Mouse (Mus musculus): Measurements from ENCODE around the gene Wdfy2.

Wdfy2 gene

DNA sequence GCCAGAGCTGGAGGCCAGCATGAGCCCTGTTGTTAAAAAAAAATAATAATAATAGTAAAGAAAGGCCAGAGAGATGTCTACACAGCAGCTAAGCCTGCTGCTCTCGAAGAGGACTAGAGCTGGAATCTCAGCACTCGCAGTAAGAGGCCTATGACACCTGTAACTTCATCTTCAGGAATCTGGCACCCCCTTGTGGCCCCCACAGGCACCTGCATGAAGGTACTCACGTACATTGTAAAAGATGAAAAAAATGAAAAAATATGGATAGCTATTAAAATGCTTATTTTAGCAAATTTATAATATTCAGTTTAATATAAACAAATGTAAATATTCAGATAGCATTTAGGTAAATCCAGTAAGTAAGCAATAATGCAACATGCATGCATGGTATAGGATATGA is 102.0 kb downstream of the Wdfy2 start:
- no peak for DNase-seq

DNA sequence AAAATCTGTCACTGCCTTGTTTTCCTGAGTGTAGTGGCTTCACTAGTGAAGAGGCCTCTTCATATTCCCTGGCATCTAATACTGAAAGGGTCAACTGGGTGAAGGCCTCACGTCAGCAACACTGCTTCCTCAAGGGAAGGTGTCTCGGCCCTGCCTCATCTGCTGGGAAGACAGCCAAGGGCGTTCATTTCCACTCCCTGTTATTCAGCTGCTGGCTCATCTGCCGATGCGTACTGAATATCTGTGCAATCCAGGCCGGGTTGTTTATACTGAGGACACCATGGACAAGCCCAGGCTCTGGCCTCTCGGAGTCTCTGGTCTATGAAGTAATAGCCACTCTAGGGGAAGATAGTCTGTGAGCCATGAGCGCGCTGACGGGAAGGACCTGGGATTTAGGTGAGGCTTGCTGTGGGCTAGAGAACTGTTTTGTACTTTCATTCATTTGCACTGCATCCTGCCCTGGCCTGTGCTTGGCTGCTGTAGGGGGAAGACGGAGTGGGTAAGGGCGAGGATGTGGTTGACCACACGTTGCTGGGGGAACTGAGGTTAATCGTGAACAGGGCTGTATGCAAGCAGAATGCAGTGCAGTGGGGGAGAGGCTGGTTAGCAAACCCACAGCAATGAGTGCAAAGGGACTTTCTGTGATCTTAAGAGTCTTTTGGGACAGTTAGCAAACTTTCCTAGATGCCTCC is 103.1 kb downstream of the Wdfy2 start:
- DNase-seq, result peak; percentile 67

DNA sequence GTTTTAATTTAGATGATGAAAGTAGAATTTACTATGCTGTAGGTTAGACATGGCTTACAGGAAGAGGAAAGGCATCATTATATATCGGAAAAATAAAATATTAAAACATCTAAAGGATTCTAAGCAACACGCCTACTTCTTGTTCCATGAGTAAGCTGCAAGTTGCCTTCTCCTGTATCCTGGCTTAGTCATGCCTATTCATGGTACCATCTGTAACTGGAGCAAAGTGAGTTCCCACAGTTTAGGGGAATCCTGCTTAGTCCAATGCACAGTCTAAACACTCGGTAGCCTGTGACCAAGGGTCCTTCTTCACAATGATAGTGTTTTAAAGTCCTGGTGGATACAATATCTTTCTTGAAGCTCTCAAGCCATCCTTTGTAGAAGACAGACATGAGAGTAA is 109.3 kb downstream of the Wdfy2 start:
- DNase-seq, result no peak

DNA sequence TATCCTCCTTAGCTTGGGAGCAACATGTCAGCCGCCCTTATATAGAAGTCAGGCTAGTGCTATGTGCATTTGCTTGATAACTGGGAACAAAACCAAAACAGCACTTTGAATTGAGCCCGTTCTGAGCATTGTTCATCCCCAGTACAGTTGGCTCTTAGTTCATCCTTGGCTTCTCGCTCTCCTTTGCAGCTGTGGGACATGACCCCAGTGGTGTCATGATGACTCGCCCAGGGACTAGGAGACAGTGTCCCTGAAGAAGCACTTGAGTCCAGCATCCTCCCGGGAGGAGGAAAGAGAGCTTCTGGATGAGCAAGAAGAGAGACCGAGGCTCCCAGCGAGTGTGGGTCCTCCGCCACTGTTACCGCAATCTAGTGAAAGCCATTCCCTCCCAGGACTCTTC is 118.6 kb downstream of the Wdfy2 start:
- DNase-seq, result no peak

DNA sequence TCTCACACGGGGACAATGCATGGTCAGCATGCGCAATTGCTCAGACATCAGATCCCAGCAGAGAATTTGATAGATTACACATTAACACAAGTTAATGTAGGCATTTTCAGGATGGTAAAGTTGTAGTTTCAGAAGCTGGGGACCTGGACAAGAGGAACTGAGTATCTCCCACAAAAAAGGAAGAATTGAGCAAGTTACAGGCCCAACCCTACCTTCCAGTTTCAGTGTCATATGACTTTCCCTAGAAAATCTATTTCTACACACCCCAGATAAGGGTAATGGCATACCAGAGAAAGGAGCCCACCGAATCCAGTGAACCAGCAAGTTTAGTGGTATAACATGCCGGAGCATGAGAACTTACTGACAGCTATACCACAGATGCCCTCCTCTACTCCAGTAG is 126.2 kb downstream of the Wdfy2 start:
- no peak for DNase-seq

DNA sequence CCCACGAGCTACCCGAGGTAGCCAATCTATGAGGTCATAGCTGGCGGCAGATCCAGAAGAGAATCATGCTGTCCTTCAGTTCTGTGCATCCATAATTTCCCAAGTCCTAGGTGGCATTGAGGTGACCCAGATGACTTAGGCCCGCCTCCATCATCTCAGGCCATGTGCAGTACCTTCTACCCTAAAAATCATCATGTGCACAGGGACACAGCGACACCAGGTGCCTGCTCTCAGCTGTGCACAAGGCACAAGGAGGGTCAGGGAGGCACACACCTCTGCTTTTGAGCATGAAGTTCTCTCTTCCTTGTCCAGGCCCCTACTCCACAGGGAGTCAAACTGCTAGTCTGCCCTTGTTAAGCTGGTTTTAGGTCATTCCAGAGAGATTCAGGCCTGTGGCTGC is 127.9 kb downstream of the Wdfy2 start:
- DNase-seq, result no peak

DNA sequence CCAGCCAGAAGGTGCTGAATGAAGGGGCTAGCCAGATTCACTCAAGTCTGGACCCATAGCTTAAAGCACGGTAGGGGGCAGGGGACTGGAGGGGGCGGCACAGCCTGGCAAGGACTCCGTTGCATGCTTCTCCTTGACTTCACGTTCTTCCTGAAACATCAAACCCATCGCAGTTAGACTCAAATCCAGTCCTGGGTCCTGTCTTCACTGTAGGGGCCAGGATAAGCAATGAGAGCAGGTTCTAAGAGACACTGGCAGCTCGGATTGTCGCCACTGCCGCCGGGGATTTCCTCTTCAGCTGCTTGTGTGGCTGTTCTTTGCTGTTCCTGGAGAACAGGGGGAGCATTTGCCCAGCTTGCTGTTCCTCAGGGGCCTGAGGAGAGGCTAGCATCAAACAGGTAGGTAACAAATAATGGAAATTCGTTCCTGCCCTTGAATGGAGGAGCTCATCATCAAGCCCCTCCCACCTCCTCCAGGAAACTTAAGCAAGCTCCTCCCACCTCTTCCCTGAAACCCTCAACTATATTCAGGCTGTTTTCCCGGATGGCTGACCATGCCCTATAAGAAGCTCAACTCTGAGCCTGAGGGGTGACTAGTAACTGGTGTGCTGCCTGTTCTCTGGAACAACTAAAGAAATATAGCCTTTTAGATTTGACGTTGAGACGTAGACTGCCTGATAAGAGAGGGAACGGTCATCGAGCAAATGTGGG is 128.5 kb downstream of the Wdfy2 start:
- DNase-seq, result peak; percentile 13

DNA sequence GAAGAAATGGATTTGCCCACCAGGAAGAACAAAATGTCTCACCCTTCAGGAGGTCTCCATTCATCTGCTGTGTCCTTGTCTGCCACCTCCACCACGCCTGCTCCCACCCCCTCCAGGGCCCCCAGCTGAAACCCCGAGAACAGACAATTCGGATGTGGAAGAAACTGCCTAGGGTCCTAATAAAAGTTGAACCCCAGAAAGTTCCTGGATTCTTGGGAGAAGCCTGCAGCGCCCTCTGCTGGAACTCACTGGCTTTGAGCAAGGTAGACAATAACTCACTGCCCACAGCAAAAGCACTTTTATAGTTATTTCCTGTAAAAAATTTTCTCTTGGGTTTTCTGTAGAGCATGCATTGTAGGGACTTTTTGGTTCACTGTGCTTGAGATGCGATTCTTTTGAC is 137.6 kb downstream of the Wdfy2 start:
- peak; percentile 70 for DNase-seq

DNA sequence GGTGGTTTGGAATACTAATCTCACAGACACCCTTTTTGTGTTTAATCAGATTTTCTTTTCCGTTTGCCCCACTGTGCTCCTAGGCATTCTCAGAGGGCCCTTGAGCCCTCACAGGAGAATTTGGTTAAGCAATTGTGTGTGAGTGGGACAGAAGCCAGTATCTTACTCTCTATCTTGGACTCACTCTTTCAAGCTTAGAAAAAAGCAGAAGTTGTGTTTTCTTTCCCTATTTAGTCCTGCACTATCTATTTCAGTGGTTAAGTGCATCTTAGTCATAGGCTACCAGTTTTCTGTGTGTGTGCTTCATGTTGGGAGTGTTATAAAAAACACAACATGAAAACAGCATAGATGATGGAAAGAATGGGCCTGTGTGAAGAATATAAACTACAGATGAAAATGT is 142.3 kb downstream of the Wdfy2 start:
- DNase-seq, result no peak

DNA sequence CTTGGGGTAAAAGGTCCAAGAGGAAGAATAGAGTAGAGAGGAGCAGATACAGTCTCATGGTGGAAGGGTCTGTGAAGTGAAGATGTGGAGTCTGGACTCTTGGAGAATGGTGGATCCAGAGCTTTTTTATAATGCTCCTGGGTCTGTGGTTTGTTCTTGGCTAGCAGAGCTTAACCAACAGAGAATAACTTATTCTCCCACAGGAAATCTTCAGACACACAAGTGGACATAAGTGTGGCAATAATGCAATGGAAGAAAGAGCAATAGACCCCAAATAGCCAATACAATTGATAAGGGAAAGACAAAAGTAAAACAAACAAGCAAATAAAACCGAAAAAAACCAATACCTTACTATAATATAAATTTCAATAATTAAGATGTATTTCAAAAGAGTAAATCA is 146.9 kb downstream of the Wdfy2 start, which contains the start of gene Defb48:
Gene Defb48 (minus strand): TSS at position 101 of the 400 bp plus-strand sequence.
- DNase-seq, result no peak

DNA sequence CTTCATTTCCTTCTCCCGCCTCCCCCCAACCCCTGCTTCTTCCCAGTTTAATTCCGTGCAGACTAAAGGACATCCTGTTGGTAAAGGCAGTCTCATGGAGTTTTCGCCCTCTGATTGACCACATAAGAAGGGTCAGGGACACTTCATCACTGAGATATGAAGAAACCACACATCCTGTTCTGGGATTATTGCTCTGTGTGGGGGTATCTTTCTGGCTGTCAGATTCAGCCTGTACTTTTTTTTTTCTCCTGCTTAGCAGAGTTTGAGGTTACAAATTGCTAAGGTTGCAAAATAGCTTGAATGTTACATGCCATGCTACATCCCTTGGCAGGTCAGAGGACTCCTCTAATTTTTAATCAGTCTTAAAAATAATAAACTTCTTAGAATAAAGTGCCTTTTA is 153.8 kb downstream of the Wdfy2 start:
- no peak for DNase-seq

DNA sequence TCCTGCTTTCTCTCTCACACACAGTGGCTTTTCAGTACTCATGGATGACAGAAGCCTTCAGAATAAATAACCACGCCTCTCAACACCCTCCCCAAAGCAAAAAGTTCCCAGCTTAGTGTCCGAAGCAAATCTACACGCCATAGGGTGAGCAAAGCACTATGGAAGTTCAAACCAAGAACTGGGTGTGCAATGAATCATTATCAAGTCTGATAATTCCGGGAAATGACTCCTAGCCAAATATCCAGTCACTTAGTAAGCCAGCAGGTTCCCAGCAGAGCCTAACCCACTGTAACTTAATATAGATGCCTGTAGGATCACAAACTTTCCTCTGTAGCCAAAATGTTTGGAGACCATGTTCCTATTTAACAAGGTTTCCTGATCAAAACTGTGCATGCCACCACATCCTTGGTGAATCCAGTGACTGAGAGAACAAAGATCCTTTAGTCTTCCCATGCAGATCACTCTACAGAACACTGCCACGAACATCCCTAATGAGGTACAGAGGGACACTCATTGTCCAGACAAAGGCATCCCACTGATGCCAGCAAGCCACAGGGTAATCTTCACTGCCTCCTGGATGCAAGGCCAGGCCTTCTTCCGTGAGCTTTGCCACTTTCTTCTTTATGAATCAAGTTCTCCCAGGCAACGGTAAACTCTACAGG is 154.5 kb downstream of the Wdfy2 start:
- no peak for DNase-seq

DNA sequence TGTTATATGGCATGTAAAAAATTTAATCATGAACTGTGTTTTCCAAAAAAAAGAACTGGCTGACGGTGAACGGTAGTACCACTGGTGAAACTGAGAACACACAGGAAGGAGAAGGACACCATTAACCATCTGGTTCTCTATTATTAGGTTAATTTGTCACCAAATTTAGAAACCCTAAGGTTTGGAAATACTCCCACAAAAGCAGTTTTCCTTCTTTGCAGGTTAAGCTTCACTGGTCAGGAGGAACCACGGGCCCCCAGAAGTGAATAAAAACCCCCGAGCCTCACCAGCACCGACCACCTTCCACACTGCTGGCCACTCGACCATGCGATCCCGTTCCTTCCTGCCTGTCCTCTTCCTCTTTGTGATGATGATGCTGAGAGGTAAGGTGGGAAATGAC is 160.3 kb downstream of the Wdfy2 start, which contains the start of gene Defb47:
Gene Defb47 (plus strand): TSS at position 301 of the 400 bp plus-strand sequence.
- no peak for DNase-seq

DNA sequence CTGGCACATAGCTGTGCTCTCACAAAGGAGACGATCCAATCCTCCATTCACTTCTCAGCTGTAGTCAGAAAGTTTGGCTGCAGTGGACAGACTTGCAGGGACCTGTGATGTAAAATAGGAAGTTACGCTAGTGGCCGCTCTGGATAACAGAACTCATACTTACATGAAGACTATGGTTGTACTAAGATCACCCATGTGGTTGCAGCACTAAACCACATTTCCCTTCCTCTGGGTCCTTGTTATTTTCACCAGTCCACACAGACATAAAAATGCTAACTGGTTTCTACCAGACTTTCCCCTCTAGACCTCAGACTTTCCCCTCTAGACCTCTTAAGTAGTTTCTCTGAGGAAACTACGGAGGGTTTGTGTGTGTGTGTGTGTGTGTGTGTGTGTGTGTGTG is 161.5 kb downstream of the Wdfy2 start:
- no peak for DNase-seq

DNA sequence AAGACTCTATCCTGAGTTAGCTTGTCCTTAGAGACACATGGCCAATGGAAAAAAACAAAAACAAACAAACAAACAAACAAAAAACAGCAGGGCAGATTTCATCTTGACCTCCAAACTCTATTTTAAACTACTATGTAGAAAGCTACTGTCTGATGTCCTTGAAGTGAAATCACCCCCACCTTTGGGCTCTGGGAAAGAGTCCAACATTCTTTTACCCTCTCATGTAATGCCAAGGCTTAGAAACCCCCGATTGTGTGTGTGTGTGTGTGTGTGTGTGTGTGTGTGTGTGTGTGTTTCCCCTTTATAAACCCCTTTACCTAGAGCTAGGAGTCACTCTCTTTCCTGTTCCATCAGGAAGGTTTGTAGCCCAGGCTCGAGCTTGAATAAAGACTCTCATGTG is 165.1 kb downstream of the Wdfy2 start:
- DNase-seq, result peak; percentile 2

Measured in kidney, adult 9 months (tissue).